In the genomic region with DNA sequence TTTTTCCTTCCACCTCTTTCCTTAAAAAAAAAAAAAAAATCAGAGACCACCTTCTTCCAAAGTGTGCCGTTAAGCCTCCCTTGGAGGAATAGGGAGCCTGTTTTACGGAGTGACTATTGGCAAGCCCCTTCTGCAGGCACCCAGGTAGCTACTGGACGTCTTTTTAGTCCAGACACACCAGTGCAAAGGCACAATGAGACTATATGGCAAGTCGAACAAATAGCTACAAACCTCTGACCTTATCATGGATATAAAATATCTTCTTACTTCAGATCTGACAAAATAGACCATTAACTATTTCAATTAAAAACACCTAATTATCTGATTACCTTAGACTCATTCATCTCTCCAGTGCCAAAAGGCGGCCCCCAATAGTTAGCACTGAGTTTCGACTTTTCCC, we compare ENCODE assay signal across 9 mouse cellular contexts. TPM values are rescaled to one million over a fixed set of nuclear protein-coding genes. Genes with fewer than 3 reads are reported as not detected.
DNase-seq lines count a peak whose midpoint lies in the region; ATAC-seq lines count a peak whose summit lies in the region.
"Had no signal": no experiment of that assay in that cellular context is flagged by ENCODE, and none has a peak within 500 bp of the region (broad histone marks: within the 10 kb centered on the region; RNA-seq: fewer than 3 reads in every experiment).

No protein-coding gene starts in this region.

- H3K4me3 ChIP-seq in kidney, embryonic 14.5 days (ENCODE audit: low read length) = peak overlapping the region; percentile 61
- H3K4me3 ChIP-seq in embryonic facial prominence, embryonic 10.5 days = peak overlapping the region; percentile 74
- peak overlapping the region; percentile 70 for H3K4me3 ChIP-seq in hindbrain, embryonic 10.5 days
- peak overlapping the region; percentile 57 for H3K4me3 ChIP-seq in midbrain, embryonic 13.5 days (replicated peaks)

- H3K27me3 ChIP-seq in kidney, embryonic 14.5 days (ENCODE audit: control insufficient read depth, insufficient read depth, low read length) = no peaks in the 10 kb centered on the region; the same call in 1 of the 2 replicates
- peaks cover 17% of the 10 kb centered on the region for H3K27me3 ChIP-seq in embryonic facial prominence, embryonic 10.5 days (replicated peaks; ENCODE audit: low read depth, poor library complexity, severe bottlenecking)
- no peaks in the 10 kb centered on the region for H3K27me3 ChIP-seq in hindbrain, embryonic 10.5 days (ENCODE audit: insufficient read depth, poor library complexity, severe bottlenecking)
- H3K27me3 ChIP-seq in midbrain, embryonic 13.5 days = no peaks in the 10 kb centered on the region

- H3K4me2 ChIP-seq in kidney, embryonic 14.5 days (replicated peaks; ENCODE audit: low read depth, low read length) = peak overlapping the region; percentile 87
- H3K4me2 ChIP-seq in midbrain, embryonic 13.5 days (replicated peaks) = peak overlapping the region; percentile 77

- no peaks in the 10 kb centered on the region for H3K9me3 ChIP-seq in kidney, embryonic 14.5 days (ENCODE audit: control insufficient read depth, low read length)
- H3K9me3 ChIP-seq in embryonic facial prominence, embryonic 10.5 days = no peaks in the 10 kb centered on the region
- no peaks in the 10 kb centered on the region for H3K9me3 ChIP-seq in hindbrain, embryonic 10.5 days
- no peaks in the 10 kb centered on the region for H3K9me3 ChIP-seq in midbrain, embryonic 13.5 days
- H3K9me3 ChIP-seq: limb, embryonic 12.5 days had no signal

- H3K36me3 ChIP-seq in kidney, embryonic 14.5 days (ENCODE audit: control insufficient read depth, insufficient read depth, low read length) = no peaks in the 10 kb centered on the region
- no peaks in the 10 kb centered on the region for H3K36me3 ChIP-seq in embryonic facial prominence, embryonic 10.5 days (replicated peaks)
- H3K36me3 ChIP-seq in hindbrain, embryonic 10.5 days = no peaks in the 10 kb centered on the region
- no peaks in the 10 kb centered on the region for H3K36me3 ChIP-seq in midbrain, embryonic 13.5 days
- H3K36me3 ChIP-seq: limb, embryonic 12.5 days had no signal

- WGBS in kidney, embryonic 14.5 days = 6% methylated on average over 6 of the region's 6 CpGs
- 5% methylated on average over 6 of the region's 6 CpGs for WGBS in embryonic facial prominence, embryonic 10.5 days
- 2% methylated on average over 6 of the region's 6 CpGs for WGBS in hindbrain, embryonic 10.5 days
- whole genome bisulfite sequencing in midbrain, embryonic 13.5 days = 2% methylated on average over 6 of the region's 6 CpGs

- peak overlapping the region; percentile 67; the same call in 1 of the 2 replicates for H3K9ac ChIP-seq in kidney, embryonic 14.5 days (ENCODE audit: low read depth, low read length)
- H3K9ac ChIP-seq in midbrain, embryonic 13.5 days (replicated peaks) = peak overlapping the region; percentile 72

- ATAC-seq in kidney, embryonic 14.5 days (ENCODE audit: low FRiP score, low TSS enrichment) = no peak
- no peak for ATAC-seq in midbrain, embryonic 13.5 days
- ATAC-seq in CD4-positive, CD25-positive, alpha-beta regulatory T cell, adult 4 months = no peak

- peaks cover 7% of the 10 kb centered on the region; the same call in 1 of the 2 replicates for H3K4me1 ChIP-seq in kidney, embryonic 14.5 days (ENCODE audit: control insufficient read depth, insufficient read depth, low read length)
- peaks cover 54% of the 10 kb centered on the region for H3K4me1 ChIP-seq in embryonic facial prominence, embryonic 10.5 days
- H3K4me1 ChIP-seq in hindbrain, embryonic 10.5 days (replicated peaks) = peaks cover 37% of the 10 kb centered on the region
- peaks cover 44% of the 10 kb centered on the region for H3K4me1 ChIP-seq in midbrain, embryonic 13.5 days (replicated peaks)

- no peak for DNase-seq in kidney, postnatal 14 days
- DNase-seq in embryonic facial prominence, embryonic 10.5 days (ENCODE audit: low spot score) = no peak
- DNase-seq in hindbrain, embryonic 10.5 days (ENCODE audit: low spot score) = no peak
- DNase-seq in cerebellum, adult 18-20 months = no peak
- no peak for DNase-seq in right cerebral cortex, postnatal 10 days (ENCODE audit: low spot score in 2 of 2)

- H3K27ac ChIP-seq in kidney, embryonic 14.5 days (ENCODE audit: low read depth, low read length) = peak overlapping the region; percentile 94; the same call in 1 of the 2 replicates
- H3K27ac ChIP-seq in embryonic facial prominence, embryonic 10.5 days (replicated peaks) = no peak overlapping the region
- peak overlapping the region; percentile 95 for H3K27ac ChIP-seq in hindbrain, embryonic 10.5 days
- H3K27ac ChIP-seq in midbrain, embryonic 13.5 days = peak overlapping the region; percentile 85; the same call in 1 of the 2 replicates
- H3K27ac ChIP-seq: limb, embryonic 12.5 days had no signal

RNA-seq across cellular contexts. Expression of gene Zeb2, which starts 2.0 kb away (rescaled TPM):
- 41.2 and 52.2 TPM in 2 replicates for polyA plus RNA-seq in kidney, embryonic 14.5 days (2014; fragmentation: Nextera tagmentation; extraction: Ambion mirVana)
- 20.9 and 27.8 TPM in 2 replicates for polyA plus RNA-seq in embryonic facial prominence, embryonic 10.5 days (2016; fragmentation: Nextera tagmentation; extraction: Ambion mirVana)
- 49.3 and 54.1 TPM in 2 replicates for polyA plus RNA-seq in hindbrain, embryonic 10.5 days (2016; fragmentation: Nextera tagmentation; extraction: Ambion mirVana)
- polyA plus RNA-seq in midbrain, embryonic 13.5 days (2015; fragmentation: Nextera tagmentation; extraction: Ambion mirVana) = 38.9 and 50.2 TPM in 2 replicates
- 1 to 10 TPM in 1 of 2 experiments, under 1 TPM in 1; 0.71 to 2.3 TPM for polyA plus RNA-seq in CD4-positive, CD25-positive, alpha-beta regulatory T cell, adult 4 months (2017; shearing (Covaris generic))
